Mouse (Mus musculus) adrenal gland, adult (tissue): ENCODE results near the gene Kcnj4.

Experiments
- DNase-seq, 2 experiments: peaks; one replicate each; pipeline ENCODE4 v3.0.0; 2022 to 2023; ENCODE audit warnings: low spot score in 1 of 2; ENCODE audit not compliant: inconsistent age in 2 of 2

Gene Kcnj4

GRCm38 (mm10) chr15:79504707-79505452 lies at the start of gene Kcnj4:
Gene Kcnj4, minus strand, starts transcription at chr15:79505241.
- peak in 1 of 2 experiments; percentile 53 for DNase-seq

GRCm38 (mm10) chr15:79552566-79552965 lies 47.5 kb upstream of the Kcnj4 start:
- no peak for DNase-seq

GRCm38 (mm10) chr15:79548226-79548625 lies 43.2 kb upstream of the Kcnj4 start:
- DNase-seq, result no peak

GRCm38 (mm10) chr15:79547289-79547820 lies 42.3 kb upstream of the Kcnj4 start:
- DNase-seq, result peak in 1 of 2 experiments; percentile 15

- DNase-seq, result peak; percentile 98 to 100
Measured at GRCm38 (mm10) chr15:79546410-79547288, 41.6 kb upstream of the Kcnj4 start, which contains the start of gene Ddx17. Gene Ddx17, minus strand, starts transcription at chr15:79546741.

DNA sequence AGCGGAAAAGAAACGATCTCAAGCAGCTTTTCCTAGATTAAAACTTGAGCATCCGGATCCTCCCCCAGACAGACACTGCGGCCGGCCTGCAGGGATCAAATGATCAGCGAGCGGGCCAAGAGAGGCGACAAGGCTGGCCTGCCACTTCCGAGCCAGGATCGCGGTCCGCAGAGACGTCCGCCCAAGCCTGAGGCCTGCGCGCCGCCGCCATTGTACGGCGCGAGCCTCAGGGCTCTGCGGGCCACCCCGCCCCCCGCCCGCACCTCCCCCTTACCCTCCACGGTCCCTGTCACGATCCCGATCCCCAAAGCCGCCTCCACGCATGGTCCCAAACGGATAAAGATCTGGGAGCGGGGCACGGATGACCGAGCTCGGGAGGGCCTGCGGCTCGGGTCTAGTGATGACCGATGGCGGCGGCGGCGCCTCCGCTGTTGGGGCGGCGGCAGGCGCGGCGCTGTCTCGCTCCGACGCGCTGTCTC lies 40.9 kb upstream of the Kcnj4 start:
- DNase-seq, result peak; percentile 80 to 92

- DNase-seq, result no peak
Measured at GRCm38 (mm10) chr15:79545496-79545895, 40.5 kb upstream of the Kcnj4 start.

GRCm38 (mm10) chr15:79543968-79544367 lies 38.9 kb upstream of the Kcnj4 start:
- peak in 1 of 2 experiments; percentile 16 for DNase-seq

DNA sequence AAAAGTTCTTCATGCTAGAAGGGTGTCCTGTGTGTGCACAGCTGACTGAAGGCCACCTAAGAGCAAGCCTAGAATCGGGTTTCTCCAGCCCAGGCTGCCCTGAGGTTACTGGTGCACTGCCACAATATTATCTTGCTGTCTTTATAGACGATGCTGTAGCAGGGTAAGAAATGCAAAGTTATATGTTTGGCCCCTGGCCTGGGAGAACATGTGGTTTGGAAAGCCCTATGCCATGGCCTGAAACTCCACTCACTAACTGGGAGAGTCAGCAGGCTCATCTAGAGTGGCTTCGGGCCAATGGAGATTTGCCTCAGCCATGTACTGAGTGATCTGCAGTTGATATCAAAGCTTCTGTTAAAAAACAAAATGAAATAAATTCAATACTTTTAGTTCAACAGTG lies 28.8 kb upstream of the Kcnj4 start:
- DNase-seq, result no peak

DNA sequence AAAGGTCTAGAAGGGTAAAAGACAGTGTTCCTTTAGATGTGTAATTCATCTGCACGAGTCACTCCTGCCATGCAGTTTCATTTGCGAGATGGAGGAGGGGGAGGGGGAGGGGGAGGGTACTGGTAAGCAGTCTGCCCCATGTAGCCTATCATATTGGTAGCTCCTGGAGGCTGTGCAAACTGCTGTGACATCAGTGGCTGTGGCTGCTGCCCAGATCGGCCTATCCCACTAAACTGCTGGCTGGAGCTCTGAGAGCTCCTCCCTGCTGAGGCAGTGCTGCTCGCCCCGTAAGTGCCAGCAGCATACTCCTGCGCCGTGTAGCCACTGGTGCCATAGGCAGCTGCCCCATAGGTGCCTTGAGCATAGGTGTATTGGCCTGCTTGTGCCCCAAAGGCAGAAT lies 24.9 kb upstream of the Kcnj4 start:
- no peak for DNase-seq

DNA sequence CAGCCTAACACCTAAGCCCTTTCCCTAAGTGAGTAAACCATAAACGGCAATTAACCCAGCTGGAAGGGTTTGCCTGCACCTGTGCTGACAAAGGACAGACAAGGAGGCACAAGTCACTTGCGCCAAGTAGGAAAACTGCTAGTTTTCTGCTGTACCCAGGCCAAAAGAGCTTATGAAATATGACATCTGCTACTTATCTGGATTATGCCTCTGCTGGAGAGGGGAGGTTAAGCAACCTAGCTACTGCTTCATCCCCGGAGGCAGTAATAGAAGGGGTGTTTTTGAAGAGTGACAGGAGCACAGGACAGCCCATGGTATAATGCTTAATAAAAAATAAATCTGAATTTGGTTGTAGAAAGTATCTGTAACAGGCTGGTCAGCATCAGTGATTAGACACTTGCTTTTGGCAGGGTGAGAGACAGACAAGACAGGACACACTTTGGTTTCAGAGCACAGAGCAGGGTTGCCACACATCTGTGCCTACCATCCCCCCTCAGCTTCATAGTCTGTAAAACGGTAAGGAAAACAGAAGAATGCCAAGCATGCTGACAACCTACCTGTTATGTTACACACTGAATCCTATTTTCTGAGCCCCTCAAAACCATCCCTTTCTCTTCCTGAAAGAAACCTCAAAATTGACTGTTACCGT lies 23.1 kb upstream of the Kcnj4 start:
- peak in 1 of 2 experiments; percentile 49 for DNase-seq

DNA sequence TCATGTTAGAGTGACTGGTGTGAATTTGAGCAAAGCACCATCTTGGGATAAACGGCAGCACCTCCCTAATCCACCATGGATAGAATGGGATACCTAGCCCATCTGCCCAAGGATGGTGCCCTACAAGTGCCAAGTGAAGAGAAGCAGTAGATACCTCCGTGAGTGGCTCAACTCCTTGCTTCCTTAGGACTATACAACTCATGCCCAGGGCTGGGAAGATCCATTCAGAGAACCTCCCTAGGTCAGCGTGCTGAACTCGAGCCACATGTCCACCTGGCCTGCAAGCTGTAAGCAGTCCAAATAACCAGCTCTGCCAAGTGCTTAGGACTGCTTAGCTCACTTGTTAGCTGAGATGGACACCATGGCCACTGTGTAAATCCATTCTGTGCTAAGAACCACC lies 22.2 kb upstream of the Kcnj4 start:
- DNase-seq, result peak in 1 of 2 experiments; percentile 54

DNA sequence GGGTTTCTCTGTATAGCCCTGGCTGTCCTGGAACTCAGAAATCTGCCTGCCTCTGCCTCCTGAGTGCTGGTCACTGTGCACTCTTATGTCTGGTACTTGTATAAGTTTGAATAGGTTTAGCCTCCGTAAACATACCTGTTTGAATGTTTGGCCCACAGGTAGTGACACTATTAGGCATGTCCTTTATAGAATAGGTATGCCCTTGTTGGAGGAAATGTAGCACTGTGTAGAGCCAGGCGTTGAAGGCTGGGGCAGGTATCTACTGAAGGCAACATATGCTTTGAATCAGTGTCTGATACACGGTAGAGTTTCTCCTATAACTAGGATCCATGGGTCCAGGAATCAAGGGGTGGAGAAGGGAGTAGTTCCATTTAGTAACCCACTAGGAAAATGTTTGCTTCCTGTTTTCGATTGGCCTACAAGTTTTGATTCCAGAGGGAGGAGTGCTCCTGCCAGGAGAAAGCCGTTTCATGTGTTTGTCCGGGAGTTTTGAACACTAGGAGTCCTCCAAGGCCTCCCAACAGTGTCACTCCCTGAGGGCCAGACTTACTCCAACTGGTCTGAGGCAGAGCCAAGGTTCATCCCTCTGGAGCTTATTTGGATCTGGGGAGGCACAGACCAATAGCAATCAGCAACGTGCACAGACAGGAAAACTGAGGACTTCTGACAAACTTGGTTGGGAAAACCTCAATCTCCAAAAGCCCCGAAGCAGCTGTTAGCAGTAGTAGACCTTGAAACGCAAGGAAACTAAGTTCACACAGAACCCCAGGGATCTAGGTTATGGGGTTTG lies 21.1 kb upstream of the Kcnj4 start:
- DNase-seq, result no peak

DNA sequence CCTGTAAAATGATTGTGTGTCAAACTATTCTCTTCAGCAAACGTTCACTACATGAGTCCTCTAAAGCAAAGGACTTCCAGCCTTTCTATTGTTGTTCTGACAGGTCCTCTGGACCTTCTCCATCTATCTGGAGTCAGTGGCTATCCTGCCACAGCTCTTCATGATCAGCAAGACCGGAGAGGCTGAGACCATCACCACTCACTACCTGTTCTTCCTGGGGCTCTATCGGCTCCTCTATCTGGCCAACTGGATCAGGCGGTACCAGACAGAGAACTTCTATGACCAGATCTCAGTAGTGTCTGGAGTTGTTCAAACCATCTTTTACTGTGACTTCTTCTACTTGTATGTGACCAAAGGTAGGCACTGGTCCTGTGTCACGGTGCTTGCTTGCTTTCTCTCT lies 20.5 kb upstream of the Kcnj4 start:
- DNase-seq, result no peak

GRCm38 (mm10) chr15:79519400-79520220 lies 14.6 kb upstream of the Kcnj4 start:
- no peak for DNase-seq

- DNase-seq, result no peak
Measured at GRCm38 (mm10) chr15:79518571-79518970, 13.5 kb upstream of the Kcnj4 start.

DNA sequence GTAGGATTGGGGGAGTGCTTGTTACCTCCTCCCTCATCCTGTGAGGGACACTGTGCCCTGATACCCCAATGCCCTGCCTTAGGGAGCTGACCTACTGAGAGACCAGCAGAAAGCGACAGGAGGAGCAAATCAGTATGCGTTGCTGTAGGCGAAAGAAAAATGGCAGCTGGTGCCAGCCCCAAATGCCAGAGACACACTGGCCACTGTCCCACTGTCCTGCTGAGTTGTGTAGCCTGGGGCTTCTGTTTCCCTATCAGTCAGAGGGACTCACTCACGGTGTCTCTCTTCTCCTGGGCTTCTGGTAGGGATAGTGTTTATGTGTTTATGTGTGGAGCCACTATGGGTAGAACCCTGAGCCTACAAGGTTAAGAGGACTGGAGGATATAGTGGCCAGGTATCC lies 12.7 kb upstream of the Kcnj4 start:
- no peak for DNase-seq

GRCm38 (mm10) chr15:79516171-79517096 lies 11.4 kb upstream of the Kcnj4 start, which contains the start of gene Kdelr3:
Gene Kdelr3, plus strand, starts transcription at chr15:79516411.
- peak; percentile 87 to 91 for DNase-seq
